Mouse (Mus musculus) brown adipose tissue, adult 24 weeks (tissue): ENCODE data around the gene Rhoj. TPM values are rescaled to one million over a fixed set of nuclear protein-coding genes. Genes with fewer than 3 reads are reported as not detected.
"Not testable (repeated sequence)": the region's sequence is repeated elsewhere in the genome, so short reads cannot be mapped to it uniquely, and the experiment has no call there.

Experiments
- H3K27ac ChIP-seq: fragments of 200-500 bp; replicated peaks from 2 replicates; pipeline ENCODE4 v1.5.1; 2012; ENCODE audit warnings: low read depth, mild to moderate bottlenecking, low read length
- H3K4me1 ChIP-seq: fragments of 200-500 bp; 2 replicates; pipeline ENCODE4 v1.6.1; 2012; ENCODE audit warnings: low read length, mixed read lengths; ENCODE audit not compliant: control insufficient read depth, insufficient read depth, insufficient read length
- H3K4me3 ChIP-seq: fragments of 200-500 bp; 2 replicates; pipeline ENCODE4 v1.5.1; 2012; ENCODE audit warnings: low read depth, mild to moderate bottlenecking, low read length, moderate library complexity; ENCODE audit not compliant: insufficient read depth
- polyA plus RNA-seq: library from polyadenylated mRNA; stranded (reverse); fragments of >200 nt; gene quantifications from 2 replicates; pipeline ENCODE4 v1.2.4, GENCODE M21; 2012; ENCODE audit not compliant: missing spikeins, insufficient read depth, insufficient read length

Gene Rhoj
- polyA plus RNA-seq, 1 experiment: 16.0 TPM

GRCm38 (mm10) chr12:75394011-75394773, 86.1 kb downstream of the Rhoj start:
- Histone ChIP-seq H3K4me3 (no peak overlapping the region), H3K4me1 (no peaks in the 10 kb centered on the region), H3K27ac (no peak overlapping the region)

GRCm38 (mm10) chr12:75396616-75397015, 88.5 kb downstream of the Rhoj start:
- no peak overlapping the region for H3K4me3 ChIP-seq
- H3K4me1 ChIP-seq: no peaks in the 10 kb centered on the region
- H3K27ac ChIP-seq: no peak overlapping the region

GRCm38 (mm10) chr12:75397077-75397476, 89.0 kb downstream of the Rhoj start:
- no peak overlapping the region for H3K4me3 ChIP-seq
- H3K27ac ChIP-seq: no peak overlapping the region
- H3K4me1 ChIP-seq: no peaks in the 10 kb centered on the region

- peak overlapping the region; percentile 6; the same call in 1 of the 2 replicates for H3K4me3 ChIP-seq
- peak overlapping the region; percentile 19; the same call in 1 of the 2 replicates for H3K27ac ChIP-seq
- peaks cover 6% of the 10 kb centered on the region for H3K4me1 ChIP-seq
Observed at GRCm38 (mm10) chr12:75412964-75413363, 104.8 kb downstream of the Rhoj start.

- Histone ChIP-seq H3K4me1 (peaks cover 6% of the 10 kb centered on the region), H3K4me3 (no peak overlapping the region)
Observed at GRCm38 (mm10) chr12:75414991-75415390, 106.9 kb downstream of the Rhoj start.

GRCm38 (mm10) chr12:75416681-75417080, 108.6 kb downstream of the Rhoj start, which contains the start of gene Gphb5:
TSS of gene Gphb5 (minus strand) at chr12:75416781.
- Histone ChIP-seq H3K4me1 (peaks cover 6% of the 10 kb centered on the region), H3K4me3 (no peak within 1 kb of the TSS), H3K27ac (no peak within 1 kb of the TSS)

More at GRCm38 (mm10) chr12:75414991-75415390, 106.9 kb downstream of the Rhoj start:
- peak overlapping the region; percentile 31; the same call in 1 of the 2 replicates for H3K27ac ChIP-seq

- H3K4me3 ChIP-seq: no peak overlapping the region
- no peaks in the 10 kb centered on the region for H3K4me1 ChIP-seq
- no peak overlapping the region for H3K27ac ChIP-seq
Observed at GRCm38 (mm10) chr12:75424359-75424758, 116.2 kb downstream of the Rhoj start.

- Histone ChIP-seq H3K4me1 (no peaks in the 10 kb centered on the region), H3K27ac (no peak overlapping the region), H3K4me3 (no peak overlapping the region)
Observed at GRCm38 (mm10) chr12:75424817-75425216, 116.7 kb downstream of the Rhoj start.

GRCm38 (mm10) chr12:75425882-75426281, 117.8 kb downstream of the Rhoj start:
- no peaks in the 10 kb centered on the region for H3K4me1 ChIP-seq
- no peak overlapping the region for H3K4me3 ChIP-seq
- H3K27ac ChIP-seq: no peak overlapping the region

GRCm38 (mm10) chr12:75428719-75429118, 120.6 kb downstream of the Rhoj start:
- no peak overlapping the region for H3K27ac ChIP-seq
- no peaks in the 10 kb centered on the region for H3K4me1 ChIP-seq
- H3K4me3 ChIP-seq: no peak overlapping the region

GRCm38 (mm10) chr12:75429685-75430396, 121.7 kb downstream of the Rhoj start:
- Histone ChIP-seq H3K4me3 (no peak overlapping the region), H3K27ac (no peak overlapping the region), H3K4me1 (no peaks in the 10 kb centered on the region)

- H3K4me1 ChIP-seq, H3K4me3 ChIP-seq, H3K27ac ChIP-seq: not testable (repeated sequence)
Observed at GRCm38 (mm10) chr12:75432400-75432799, 124.3 kb downstream of the Rhoj start.

- Histone ChIP-seq H3K4me3 (no peak overlapping the region), H3K4me1 (no peaks in the 10 kb centered on the region), H3K27ac (no peak overlapping the region)
Observed at GRCm38 (mm10) chr12:75446245-75446644, 138.1 kb downstream of the Rhoj start.

GRCm38 (mm10) chr12:75448921-75449320, 140.8 kb downstream of the Rhoj start:
- H3K4me1 ChIP-seq: no peaks in the 10 kb centered on the region
- H3K27ac ChIP-seq: no peak overlapping the region
- H3K4me3 ChIP-seq: 0 out of 2 replicates have a peak overlapping the region, but pooled peaks have one; percentile 13

- H3K4me3 ChIP-seq: no peak overlapping the region
- no peak overlapping the region for H3K27ac ChIP-seq
- no peaks in the 10 kb centered on the region for H3K4me1 ChIP-seq
Observed at GRCm38 (mm10) chr12:75449475-75449966, 141.4 kb downstream of the Rhoj start.
